Mouse (Mus musculus): Measurements from ENCODE around the gene Sult1b1.
"Not testable (repeated sequence)": the region's sequence is repeated elsewhere in the genome, so short reads cannot be mapped to it uniquely, and the experiment has no call there.

Gene Sult1b1

GRCm38 (mm10) chr5:87538111-87538510, at the start of gene Sult1b1:
Gene Sult1b1 (minus strand): TSS chr5:87538195.
- no peak for DNase-seq (ENCODE audit: low spot score)

GRCm38 (mm10) chr5:87580389-87580788, 42.4 kb upstream of the Sult1b1 start:
- DNase-seq (ENCODE audit: low spot score): no peak

- DNase-seq (ENCODE audit: low spot score): no peak
Observed at GRCm38 (mm10) chr5:87574174-87574573, 36.2 kb upstream of the Sult1b1 start.

GRCm38 (mm10) chr5:87573490-87573889, 35.5 kb upstream of the Sult1b1 start:
- DNase-seq (ENCODE audit: low spot score): no peak

GRCm38 (mm10) chr5:87572781-87573180, 34.8 kb upstream of the Sult1b1 start:
- DNase-seq (ENCODE audit: low spot score): no peak

GRCm38 (mm10) chr5:87568845-87569244, 30.9 kb upstream of the Sult1b1 start, which contains the start of gene Sult1d1:
Gene Sult1d1 (minus strand): TSS chr5:87569027.
- DNase-seq (ENCODE audit: low spot score): no peak

- no peak for DNase-seq (ENCODE audit: low spot score)
Observed at GRCm38 (mm10) chr5:87567306-87567705, 29.3 kb upstream of the Sult1b1 start.

GRCm38 (mm10) chr5:87562966-87563365, 25.0 kb upstream of the Sult1b1 start:
- DNase-seq (ENCODE audit: low spot score): no peak

- no peak for DNase-seq (ENCODE audit: low spot score)
Observed at GRCm38 (mm10) chr5:87562526-87562925, 24.5 kb upstream of the Sult1b1 start.

GRCm38 (mm10) chr5:87560145-87560544, 22.1 kb upstream of the Sult1b1 start:
- no peak for DNase-seq (ENCODE audit: low spot score)

- no peak for DNase-seq (ENCODE audit: low spot score)
Observed at GRCm38 (mm10) chr5:87550935-87551334, 12.9 kb upstream of the Sult1b1 start.

GRCm38 (mm10) chr5:87535994-87536644, 1.9 kb downstream of the Sult1b1 start:
- DNase-seq (ENCODE audit: low spot score): no peak

GRCm38 (mm10) chr5:87532288-87532687, 5.7 kb downstream of the Sult1b1 start:
- no peak for DNase-seq (ENCODE audit: low spot score)

GRCm38 (mm10) chr5:87523561-87523960, 14.4 kb downstream of the Sult1b1 start:
- DNase-seq (ENCODE audit: low spot score): not testable (repeated sequence)

- no peak for DNase-seq (ENCODE audit: low spot score)
Observed at GRCm38 (mm10) chr5:87505776-87506458, 32.1 kb downstream of the Sult1b1 start.

- DNase-seq (ENCODE audit: low spot score): no peak
Observed at GRCm38 (mm10) chr5:87502687-87503086, 35.3 kb downstream of the Sult1b1 start.

GRCm38 (mm10) chr5:87499341-87499740, 38.7 kb downstream of the Sult1b1 start:
- DNase-seq (ENCODE audit: low spot score): no peak

- no peak for DNase-seq (ENCODE audit: low spot score)
Observed at GRCm38 (mm10) chr5:87498936-87499335, 39.1 kb downstream of the Sult1b1 start.

GRCm38 (mm10) chr5:87490771-87491170, 47.2 kb downstream of the Sult1b1 start, which contains the start of gene Ugt2a1:
Gene Ugt2a1 (minus strand): TSS chr5:87490871.
- DNase-seq (ENCODE audit: low spot score): no peak

- DNase-seq (ENCODE audit: low spot score): not testable (repeated sequence)
Observed at GRCm38 (mm10) chr5:87486706-87487105, 51.3 kb downstream of the Sult1b1 start, which contains the start of gene Gm43638. Gene Gm43638 (minus strand): TSS chr5:87486806.

GRCm38 (mm10) chr5:87482160-87482559, 55.8 kb downstream of the Sult1b1 start, which contains the start of gene Ugt2a2:
Gene Ugt2a2 (minus strand): TSS chr5:87482260.
- no peak for DNase-seq (ENCODE audit: low spot score)

Measured in ovary, postnatal 10 days (tissue).